Mouse (Mus musculus): ENCODE results near the gene S100pbp.

Gene S100pbp

DNA sequence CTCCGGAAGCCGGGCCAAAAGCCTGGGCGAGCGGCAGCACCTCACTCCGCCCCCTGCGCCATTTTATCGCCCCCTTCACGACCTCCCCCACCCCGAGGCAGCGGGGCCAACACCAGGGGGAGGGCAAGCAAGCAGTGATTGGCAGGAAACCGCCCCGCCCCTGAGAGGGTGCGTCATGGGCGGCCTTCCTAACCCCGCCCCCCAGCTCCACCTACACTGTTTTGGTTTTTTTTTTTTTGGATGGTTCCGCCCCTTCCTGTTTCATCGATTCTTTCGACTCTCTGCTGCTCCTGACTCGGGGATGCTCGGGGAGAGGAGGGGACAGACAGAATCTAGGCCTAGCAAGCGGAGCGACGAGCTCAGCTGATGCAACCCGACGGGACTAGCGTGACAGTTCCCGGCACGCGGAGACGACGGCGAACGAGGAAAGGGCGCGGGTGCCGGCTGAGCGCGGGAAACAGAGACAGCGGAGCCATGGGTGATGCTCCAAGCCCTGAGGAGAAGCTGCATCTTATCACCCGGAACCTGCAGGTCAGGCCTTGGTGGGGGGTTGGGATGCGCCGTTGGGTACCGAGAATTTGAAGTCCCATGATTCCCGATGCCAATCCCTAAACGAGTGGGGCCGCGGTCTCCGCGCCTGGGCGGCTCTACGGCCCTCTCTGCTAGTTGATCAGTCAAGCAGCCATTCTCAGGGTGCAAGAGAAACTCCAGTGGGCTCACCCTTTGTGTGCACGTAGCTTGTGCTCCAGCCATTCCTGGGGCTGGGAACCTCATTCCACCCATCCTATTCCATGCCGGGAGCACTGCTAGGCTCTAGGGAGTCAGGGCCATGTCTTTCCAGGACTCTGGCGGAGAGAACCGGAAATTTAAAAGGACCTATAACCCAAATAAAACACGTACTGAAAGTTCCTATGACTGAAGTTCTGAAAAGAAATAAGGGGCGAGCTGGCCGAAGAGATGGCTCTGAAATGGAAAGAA is at the start of gene S100pbp, which contains the start of gene Yars:
Gene S100pbp, minus strand, starts transcription at position 186 of the 978 bp plus-strand sequence.
Gene Yars, plus strand, starts transcription at position 219 of the 978 bp plus-strand sequence.
- peak; percentile 98 for DNase-seq (ENCODE audit: low read depth, low spot score)

DNA sequence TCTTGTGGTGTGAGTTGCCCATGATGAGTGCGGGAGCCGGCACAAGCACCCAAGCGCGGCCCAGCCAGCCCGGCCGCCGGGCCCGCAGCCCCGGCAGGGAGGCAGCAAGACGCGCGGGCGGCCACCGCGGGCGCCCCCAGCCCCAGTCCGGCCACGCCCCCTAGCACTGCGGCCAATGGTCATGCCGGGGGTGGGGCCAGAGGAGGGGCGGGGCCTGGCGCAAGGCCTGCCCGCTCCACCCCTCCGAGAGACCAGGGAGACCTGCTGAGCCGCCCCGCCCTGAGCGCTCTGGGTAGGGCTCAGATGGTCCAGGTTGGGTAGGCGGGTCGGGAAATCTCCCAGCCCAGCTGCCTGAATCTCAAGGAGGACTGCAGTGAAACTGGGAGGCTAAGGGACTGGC is 49.5 kb upstream of the S100pbp start:
- peak; percentile 42 for DNase-seq (ENCODE audit: low read depth, low spot score)

DNA sequence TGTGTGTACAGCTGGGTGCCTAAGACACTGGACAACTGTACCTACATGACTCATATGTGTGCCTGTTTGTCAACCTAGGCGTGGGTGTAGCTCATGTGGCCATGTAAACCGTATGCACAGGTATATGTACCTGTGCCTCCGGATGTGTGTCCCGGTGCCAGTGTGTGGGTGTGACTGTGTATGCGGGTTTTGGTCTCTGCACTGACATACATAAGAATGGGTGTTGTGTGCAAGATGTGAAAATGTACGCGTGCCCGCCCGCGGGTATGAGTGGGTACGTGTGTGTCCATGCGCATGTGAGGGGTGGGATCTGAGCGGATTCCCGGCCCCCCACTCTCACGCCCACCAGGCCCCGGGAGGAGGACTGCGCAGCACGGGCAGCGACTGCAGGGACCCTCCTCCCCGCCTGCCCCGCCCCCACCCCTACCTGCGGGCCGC is 49.1 kb upstream of the S100pbp start:
- DNase-seq (ENCODE audit: low read depth, low spot score) = no peak

DNA sequence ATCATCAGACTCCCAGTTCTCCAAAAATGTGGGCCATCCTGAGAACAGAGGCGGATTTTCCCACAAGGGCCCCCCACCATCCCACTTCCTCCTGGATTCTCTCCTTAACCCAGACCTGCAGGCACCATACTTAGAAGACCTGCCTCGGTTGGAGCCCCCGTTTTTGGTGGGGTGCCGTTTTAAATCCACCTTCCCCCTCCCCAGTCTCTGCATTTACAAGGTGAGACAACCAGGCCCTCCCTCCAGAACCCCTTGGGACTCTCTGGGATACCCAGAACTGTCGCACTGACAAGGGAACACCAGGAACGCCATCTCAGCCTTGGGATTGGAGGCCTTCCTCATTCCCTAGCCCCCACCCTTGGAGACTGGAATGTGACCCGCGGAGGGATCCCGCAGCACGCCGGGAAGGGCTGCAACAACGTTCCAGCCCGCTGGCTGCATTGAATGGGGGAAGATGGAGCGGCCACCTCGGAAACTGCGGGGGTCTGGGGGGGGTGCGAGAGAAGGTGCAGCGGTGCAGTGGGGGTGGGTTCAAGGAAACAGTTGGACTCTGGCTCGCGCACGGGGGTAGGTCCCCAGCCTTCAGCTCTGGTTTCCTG is 48.4 kb upstream of the S100pbp start:
- DNase-seq (ENCODE audit: low read depth, low spot score) = no peak

- no peak for DNase-seq (ENCODE audit: low read depth, low spot score)
Measured at GRCm38 (mm10) chr4:129236236-129236813, 46.8 kb upstream of the S100pbp start.

- no peak for DNase-seq (ENCODE audit: low read depth, low spot score)
Measured at GRCm38 (mm10) chr4:129235147-129235546, 45.6 kb upstream of the S100pbp start.

- DNase-seq (ENCODE audit: low read depth, low spot score) = no peak
Measured at GRCm38 (mm10) chr4:129234488-129234887, 45.0 kb upstream of the S100pbp start.

DNA sequence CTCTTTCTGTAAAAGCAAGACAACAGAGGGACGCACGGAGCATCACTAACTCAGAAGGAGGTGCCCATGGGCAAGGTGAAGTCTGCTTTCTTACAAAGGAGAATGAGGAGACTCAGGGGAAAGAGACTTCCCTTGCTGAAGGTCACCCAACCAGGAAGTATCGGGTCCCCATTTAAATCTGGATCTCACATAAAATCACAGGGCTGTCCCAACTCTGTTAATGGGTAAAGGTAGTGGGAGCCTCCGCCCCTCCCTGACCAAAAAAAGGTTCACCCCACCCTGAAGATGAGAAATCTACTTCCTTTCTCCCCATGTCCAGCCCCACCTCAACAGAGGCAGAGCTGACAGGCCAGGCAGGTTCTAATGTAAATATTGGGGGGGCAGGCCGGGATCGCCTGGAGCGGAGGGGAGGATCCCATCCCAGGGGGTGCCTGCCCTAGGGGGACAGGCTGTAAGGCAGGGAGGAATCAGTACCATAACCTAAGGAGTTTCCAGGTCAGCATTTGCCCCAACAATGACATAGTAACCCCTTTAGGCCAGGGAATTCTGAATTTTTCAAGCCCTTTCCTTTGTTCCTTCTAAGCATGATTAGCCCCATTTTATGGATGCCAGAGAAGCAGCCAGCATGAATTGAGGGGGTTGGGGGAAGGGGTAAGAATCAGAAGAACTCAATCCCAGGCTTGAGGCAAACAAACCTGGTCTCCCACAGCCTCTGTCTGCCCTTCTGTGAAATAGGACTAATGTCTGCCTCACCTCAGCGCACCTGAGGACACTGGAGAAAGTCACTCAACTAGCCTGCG is 43.2 kb upstream of the S100pbp start:
- DNase-seq (ENCODE audit: low read depth, low spot score) = no peak

DNA sequence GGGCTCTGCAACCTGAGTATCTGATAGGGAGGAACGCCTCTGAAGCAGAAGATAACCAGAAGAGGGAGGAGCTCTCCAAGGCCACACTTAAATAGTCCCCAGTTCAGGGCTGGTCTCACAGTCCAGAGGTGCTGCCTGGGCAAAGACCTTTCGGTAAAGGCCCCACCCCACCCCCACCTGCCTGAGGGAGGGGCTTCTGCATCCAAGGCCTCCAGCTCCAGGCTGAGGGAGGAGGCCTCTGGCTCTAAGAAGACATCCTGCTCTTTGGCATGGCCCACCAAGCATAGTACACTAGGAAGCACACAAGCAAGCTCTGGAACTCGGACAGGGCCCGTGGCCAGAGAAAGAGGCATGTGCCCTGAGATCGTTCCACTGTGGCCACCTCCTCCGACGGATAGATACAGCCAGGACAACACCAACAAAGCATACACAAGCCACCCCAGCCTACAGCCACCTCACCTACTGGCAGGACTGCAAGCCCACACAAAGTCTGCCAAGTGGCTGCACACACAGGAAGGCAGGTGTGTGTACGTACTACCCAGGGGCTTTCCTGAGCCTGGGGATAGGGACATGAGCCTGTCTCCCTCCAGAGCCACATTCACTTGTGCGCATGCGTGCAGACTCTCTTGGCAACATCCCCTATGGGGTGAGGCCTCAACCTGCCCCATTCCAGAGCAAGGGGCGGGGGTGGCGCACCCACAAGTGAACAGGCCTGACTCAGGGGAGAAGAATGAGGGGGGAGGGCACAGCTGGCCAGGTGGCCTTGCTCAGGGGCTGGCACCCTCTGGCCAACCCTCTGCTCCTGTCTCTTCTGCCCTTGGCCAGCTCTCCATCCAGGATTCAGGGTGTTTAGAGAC is 42.3 kb upstream of the S100pbp start:
- DNase-seq (ENCODE audit: low read depth, low spot score) = no peak

DNA sequence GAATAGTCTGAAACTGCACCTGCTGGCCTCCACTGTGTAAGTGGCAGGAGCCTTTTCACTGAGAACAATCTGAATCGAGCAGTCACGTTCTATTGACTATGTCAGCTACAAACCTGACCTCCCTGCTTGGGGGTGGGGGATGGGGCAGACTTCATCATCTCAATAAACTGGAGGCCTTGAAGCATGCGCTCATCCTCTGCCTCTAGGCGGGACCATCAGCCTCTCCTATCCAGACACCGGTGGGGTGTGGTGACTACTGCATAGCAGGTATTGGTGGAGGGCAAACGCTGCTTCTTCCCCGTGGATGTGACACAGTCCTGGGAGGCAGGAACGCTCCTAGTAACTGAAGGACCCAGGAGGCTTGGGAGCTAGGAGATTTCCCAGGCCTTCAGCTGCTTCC is 41.4 kb upstream of the S100pbp start:
- no peak for DNase-seq (ENCODE audit: low read depth, low spot score)

DNA sequence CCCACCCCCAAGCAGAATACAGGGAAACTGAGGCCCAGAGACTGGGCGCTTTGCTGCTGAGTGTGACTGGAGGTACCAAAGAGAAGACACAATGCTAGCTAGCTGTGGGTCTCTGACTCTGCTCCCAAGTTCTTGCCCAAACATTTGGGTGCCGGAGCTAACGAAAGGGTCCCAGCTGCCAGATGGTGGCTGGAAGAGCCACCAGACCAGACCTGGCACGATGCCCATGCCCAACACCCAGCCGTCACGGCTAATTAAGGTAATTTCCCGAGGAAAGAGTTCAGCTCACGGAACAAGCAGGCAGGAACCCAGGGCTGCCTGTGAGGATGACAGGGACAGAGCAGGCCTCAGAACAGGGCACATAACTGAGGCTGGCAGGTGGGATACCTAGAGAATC is 38.5 kb upstream of the S100pbp start:
- no peak for DNase-seq (ENCODE audit: low read depth, low spot score)

- no peak for DNase-seq (ENCODE audit: low read depth, low spot score)
Measured at GRCm38 (mm10) chr4:129227170-129227984, 37.9 kb upstream of the S100pbp start.

DNA sequence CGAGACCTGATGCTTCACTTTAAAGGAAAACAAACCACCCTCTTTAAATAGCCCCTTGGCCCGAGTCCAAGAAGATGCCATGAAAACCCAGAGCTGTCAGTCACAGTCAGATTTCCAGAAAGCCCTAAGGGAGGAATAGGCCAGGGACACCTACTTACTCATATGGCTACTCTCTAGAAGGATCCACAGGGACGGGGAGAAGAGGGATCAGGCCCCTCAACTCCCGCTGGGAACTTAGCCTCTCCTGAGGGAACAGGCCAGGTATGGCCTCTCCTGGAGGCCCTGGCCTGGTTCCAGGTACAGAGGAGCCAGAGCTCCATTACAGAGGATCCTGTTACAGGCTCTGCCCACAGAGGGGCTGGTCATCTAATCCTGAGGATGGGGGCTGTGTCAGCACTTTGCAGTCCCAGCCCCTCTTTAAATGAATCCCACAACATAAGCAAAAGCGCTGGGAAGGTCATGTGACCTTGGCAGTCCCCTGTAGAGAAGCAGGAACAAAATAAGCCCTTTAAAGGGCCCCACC is 37.0 kb upstream of the S100pbp start:
- DNase-seq (ENCODE audit: low read depth, low spot score) = no peak

- no peak for DNase-seq (ENCODE audit: low read depth, low spot score)
Measured at GRCm38 (mm10) chr4:129225315-129225714, 35.8 kb upstream of the S100pbp start.

DNA sequence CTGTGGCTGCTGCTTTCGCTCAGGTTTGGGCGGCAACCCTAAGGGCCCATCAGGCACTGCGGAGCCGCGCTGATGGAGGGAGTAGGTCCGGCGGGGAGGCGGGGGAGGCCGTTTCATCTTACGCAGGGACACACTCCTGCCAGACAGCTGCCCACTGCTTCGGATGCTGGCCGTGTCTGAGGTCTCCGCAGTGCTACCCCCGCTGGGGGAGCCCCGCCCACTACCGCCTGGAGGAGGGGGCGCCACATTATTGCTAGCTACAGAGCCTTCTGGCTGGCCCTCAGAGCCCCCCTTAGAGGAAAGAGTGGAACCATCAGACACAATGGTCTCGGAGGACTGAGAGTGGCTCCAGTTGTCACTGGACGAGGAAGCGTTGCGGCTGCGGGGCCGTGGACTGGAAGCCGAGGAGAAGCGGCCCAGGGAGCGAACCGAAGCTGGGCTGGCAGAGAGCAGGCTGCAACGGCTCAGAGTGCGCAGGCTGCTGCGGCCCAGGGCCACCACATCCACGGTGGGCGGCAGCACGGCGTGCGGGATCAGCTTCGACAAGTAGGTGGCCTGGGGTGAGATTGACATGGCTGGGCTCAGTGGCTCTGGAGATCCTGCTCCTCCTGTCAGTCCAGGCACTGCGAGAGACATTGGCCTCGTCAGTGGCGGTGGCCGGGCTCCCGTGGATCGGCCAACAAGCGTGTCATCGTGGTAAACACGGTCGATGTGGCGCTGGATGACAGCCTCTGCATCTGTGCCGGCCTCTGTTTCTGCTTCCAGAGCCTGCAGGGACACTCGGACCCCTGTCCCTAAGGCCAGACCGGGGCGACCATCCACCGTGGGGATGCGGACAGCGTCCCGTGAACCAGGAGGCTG is 34.1 kb upstream of the S100pbp start:
- no peak for DNase-seq (ENCODE audit: low read depth, low spot score)

GRCm38 (mm10) chr4:129222019-129222925 is 32.7 kb upstream of the S100pbp start:
- DNase-seq (ENCODE audit: low read depth, low spot score) = no peak

Data from telencephalon, adult 2 months (tissue).